Mouse (Mus musculus): ENCODE measurements at regions not wholly inside any gene's neighbourhood (a gene's known extent, or its start where the extent isn't known, plus 50 kb on each side); places are given as distances from the start of the nearest gene placed in this dataset.

GRCm38 (mm10) chr2:148300879-148301278 is 94.3 kb upstream of the Sstr4 start:
- no peaks in the 10 kb centered on the region for H3K36me3 ChIP-seq
- ATAC-seq (ENCODE audit: low read depth), result no peak
- WGBS (ENCODE audit: insufficient replicate concordance), result 36% methylated on average over 2 of the region's 2 CpGs
- H3K27ac ChIP-seq, result no peak overlapping the region
- no peak overlapping the region for H3K9ac ChIP-seq
- no peak overlapping the region for H3K4me3 ChIP-seq (replicated peaks)
- H3K4me1 ChIP-seq (replicated peaks), result no peaks in the 10 kb centered on the region
- H3K9me3 ChIP-seq (replicated peaks), result no peaks in the 10 kb centered on the region
- no peak for DNase-seq
- no peaks in the 10 kb centered on the region for H3K27me3 ChIP-seq
- no peak overlapping the region for H3K4me2 ChIP-seq

GRCm38 (mm10) chr2:148312255-148312654 is 82.9 kb upstream of the Sstr4 start:
- H3K9me3 ChIP-seq (replicated peaks), result no peaks in the 10 kb centered on the region
- no peak overlapping the region for H3K4me2 ChIP-seq
- ATAC-seq (ENCODE audit: low read depth) (no peak), DNase-seq (no peak)
- H3K27ac ChIP-seq, result no peak overlapping the region
- H3K36me3 ChIP-seq, result no peaks in the 10 kb centered on the region
- WGBS (ENCODE audit: insufficient replicate concordance), result 52% methylated on average over 2 of the region's 2 CpGs
- no peak overlapping the region for H3K9ac ChIP-seq
- H3K4me3 ChIP-seq (replicated peaks), result no peak overlapping the region
- no peaks in the 10 kb centered on the region for H3K4me1 ChIP-seq (replicated peaks)
- H3K27me3 ChIP-seq, result no peaks in the 10 kb centered on the region

DNA sequence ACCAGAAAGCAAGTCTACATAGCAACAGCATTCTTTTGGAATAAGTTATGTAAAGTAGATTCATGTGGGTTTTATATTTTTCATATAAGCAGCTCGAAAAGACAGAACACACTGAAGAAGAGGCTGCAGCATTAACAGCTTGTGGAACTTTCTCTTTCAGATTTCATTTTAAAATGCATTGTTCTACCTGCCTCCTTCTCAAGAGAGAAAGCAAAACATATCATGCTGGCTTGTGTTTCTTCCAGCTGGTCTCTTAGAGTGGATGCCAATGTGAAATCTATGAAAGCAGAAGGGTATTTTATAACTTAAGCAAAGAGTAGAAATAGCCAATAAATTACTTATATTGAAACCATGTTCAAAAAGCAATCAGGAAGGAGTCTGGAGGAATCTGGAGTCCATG is 74.2 kb upstream of the Sstr4 start:
- no peak for ATAC-seq (ENCODE audit: low read depth)
- Histone ChIP-seq H3K4me1 (replicated peaks) (no peaks in the 10 kb centered on the region), H3K36me3 (no peaks in the 10 kb centered on the region), H3K9me3 (replicated peaks) (no peaks in the 10 kb centered on the region), H3K27ac (no peak overlapping the region), H3K4me3 (replicated peaks) (no peak overlapping the region), H3K4me2 (no peak overlapping the region), H3K27me3 (no peaks in the 10 kb centered on the region), H3K9ac (no peak overlapping the region)
- no peak for DNase-seq
- 34% methylated on average over 1 of the region's 1 CpGs for WGBS (ENCODE audit: insufficient replicate concordance)

- WGBS (ENCODE audit: insufficient replicate concordance), result 49% methylated on average over 3 of the region's 3 CpGs
- ATAC-seq (ENCODE audit: low read depth) (no peak), DNase-seq (no peak)
- H3K4me1 ChIP-seq (replicated peaks), result no peaks in the 10 kb centered on the region
- H3K27me3 ChIP-seq, result no peaks in the 10 kb centered on the region
- H3K9me3 ChIP-seq (replicated peaks), result no peaks in the 10 kb centered on the region
- H3K4me2 ChIP-seq, result no peak overlapping the region
- no peak overlapping the region for H3K27ac ChIP-seq
- no peak overlapping the region for H3K4me3 ChIP-seq (replicated peaks)
- no peaks in the 10 kb centered on the region for H3K36me3 ChIP-seq
- no peak overlapping the region for H3K9ac ChIP-seq
These were observed 69.8 kb upstream of the Sstr4 start for GRCm38 (mm10) chr2:148325362-148325761.

DNA sequence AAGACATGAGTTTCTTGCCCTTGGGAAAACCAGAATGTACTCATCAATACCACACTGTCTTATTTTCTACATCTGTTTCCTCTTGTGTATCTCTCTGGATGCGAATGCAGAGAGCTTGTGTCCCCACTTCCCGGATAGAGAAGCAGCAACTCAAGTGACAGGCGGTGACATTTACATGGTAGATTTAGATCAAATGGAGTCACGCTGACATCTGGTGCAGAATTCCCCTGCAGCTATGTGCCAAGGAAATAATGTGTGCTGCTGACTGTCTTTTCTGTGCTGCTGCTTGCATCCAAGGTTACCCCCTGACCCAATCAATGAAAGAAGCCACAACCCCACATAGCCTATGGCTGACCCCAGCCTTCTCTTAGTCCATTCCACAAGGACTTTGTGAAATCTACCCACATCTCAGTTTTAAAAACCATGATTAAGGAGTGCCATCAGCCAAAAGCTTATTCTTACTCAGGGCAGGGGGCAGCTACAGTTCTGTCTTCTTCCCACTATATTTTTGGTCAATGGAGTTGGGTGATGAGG is 69.2 kb upstream of the Sstr4 start:
- Histone ChIP-seq H3K27me3 (no peaks in the 10 kb centered on the region), H3K4me3 (replicated peaks) (no peak overlapping the region), H3K4me1 (replicated peaks) (no peaks in the 10 kb centered on the region), H3K4me2 (no peak overlapping the region), H3K9ac (no peak overlapping the region), H3K9me3 (replicated peaks) (no peaks in the 10 kb centered on the region), H3K36me3 (no peaks in the 10 kb centered on the region), H3K27ac (no peak overlapping the region)
- DNase-seq, result no peak
- no peak for ATAC-seq (ENCODE audit: low read depth)
- WGBS (ENCODE audit: insufficient replicate concordance), result 56% methylated on average over 4 of the region's 4 CpGs

- Histone ChIP-seq H3K4me3 (replicated peaks) (no peak overlapping the region), H3K27me3 (no peaks in the 10 kb centered on the region), H3K4me2 (no peak overlapping the region), H3K36me3 (no peaks in the 10 kb centered on the region), H3K9ac (no peak overlapping the region), H3K9me3 (replicated peaks) (no peaks in the 10 kb centered on the region), H3K27ac (no peak overlapping the region), H3K4me1 (replicated peaks) (no peaks in the 10 kb centered on the region)
- DNase-seq, result no peak
- ATAC-seq (ENCODE audit: low read depth), result no peak
- 38% methylated on average over 2 of the region's 2 CpGs for WGBS (ENCODE audit: insufficient replicate concordance)
These were observed 68.7 kb upstream of the Sstr4 start for GRCm38 (mm10) chr2:148326414-148326813.

DNA sequence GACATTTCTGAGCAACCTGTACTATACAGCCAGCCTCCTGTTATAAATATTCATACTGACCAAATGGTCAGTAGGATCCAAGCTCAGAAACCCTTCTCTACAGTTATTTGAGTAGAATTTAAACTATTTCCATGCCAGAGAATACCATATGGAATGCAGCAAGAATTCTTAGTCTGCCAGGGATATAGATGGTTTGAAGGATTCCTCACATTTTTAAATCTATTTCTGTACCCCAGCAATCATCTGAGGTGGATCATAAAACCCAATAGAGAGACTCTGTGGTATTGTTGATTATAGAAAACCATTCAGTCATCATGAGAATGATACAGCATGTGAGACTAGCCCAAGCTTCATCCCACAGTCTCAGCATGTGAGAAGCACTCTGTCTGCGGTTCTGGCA is 67.6 kb upstream of the Sstr4 start:
- Histone ChIP-seq H3K9me3 (replicated peaks) (no peaks in the 10 kb centered on the region), H3K4me1 (replicated peaks) (no peaks in the 10 kb centered on the region), H3K4me2 (no peak overlapping the region), H3K27me3 (no peaks in the 10 kb centered on the region), H3K4me3 (replicated peaks) (no peak overlapping the region), H3K36me3 (no peaks in the 10 kb centered on the region), H3K9ac (no peak overlapping the region), H3K27ac (no peak overlapping the region)
- WGBS (ENCODE audit: insufficient replicate concordance), result 60% methylated on average over 1 of the region's 1 CpGs
- ATAC-seq (ENCODE audit: low read depth), result no peak
- DNase-seq, result no peak

- Histone ChIP-seq H3K27me3 (no peaks in the 10 kb centered on the region), H3K36me3 (no peaks in the 10 kb centered on the region), H3K4me2 (no peak overlapping the region), H3K9ac (no peak overlapping the region), H3K27ac (no peak overlapping the region), H3K4me3 (replicated peaks) (no peak overlapping the region), H3K9me3 (replicated peaks) (no peaks in the 10 kb centered on the region), H3K4me1 (replicated peaks) (no peaks in the 10 kb centered on the region)
- ATAC-seq (ENCODE audit: low read depth), result no peak
- WGBS (ENCODE audit: insufficient replicate concordance), result 35% methylated on average over 2 of the region's 2 CpGs
- no peak for DNase-seq
These were observed 64.8 kb upstream of the Sstr4 start for GRCm38 (mm10) chr2:148330368-148330767.

DNA sequence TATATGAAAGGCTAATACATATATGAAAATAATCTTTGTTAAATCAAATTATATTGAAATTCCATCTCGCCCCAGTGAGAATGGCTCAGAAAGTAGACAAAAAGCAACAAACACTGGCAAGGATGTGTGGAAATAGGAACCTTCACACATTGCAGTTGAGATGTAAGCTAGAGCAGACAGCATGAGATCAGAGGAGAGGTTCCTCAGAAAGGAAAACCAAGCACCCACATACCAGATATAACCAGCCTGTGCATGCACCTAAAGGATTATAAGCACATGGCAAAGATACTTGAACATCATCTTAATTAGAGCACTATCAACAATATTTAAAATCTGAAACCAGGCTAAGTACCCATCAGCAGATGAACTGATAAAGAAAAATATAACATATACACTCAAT is 60.6 kb upstream of the Sstr4 start:
- no peaks in the 10 kb centered on the region for H3K9me3 ChIP-seq (replicated peaks)
- DNase-seq (no peak), ATAC-seq (ENCODE audit: low read depth) (no peak)
- no peak overlapping the region for H3K4me3 ChIP-seq (replicated peaks)
- no peaks in the 10 kb centered on the region for H3K4me1 ChIP-seq (replicated peaks)
- H3K9ac ChIP-seq, result no peak overlapping the region
- 65% methylated on average over 1 of the region's 1 CpGs for WGBS (ENCODE audit: insufficient replicate concordance)
- H3K4me2 ChIP-seq, result no peak overlapping the region
- H3K36me3 ChIP-seq, result no peaks in the 10 kb centered on the region
- no peaks in the 10 kb centered on the region for H3K27me3 ChIP-seq
- no peak overlapping the region for H3K27ac ChIP-seq

DNA sequence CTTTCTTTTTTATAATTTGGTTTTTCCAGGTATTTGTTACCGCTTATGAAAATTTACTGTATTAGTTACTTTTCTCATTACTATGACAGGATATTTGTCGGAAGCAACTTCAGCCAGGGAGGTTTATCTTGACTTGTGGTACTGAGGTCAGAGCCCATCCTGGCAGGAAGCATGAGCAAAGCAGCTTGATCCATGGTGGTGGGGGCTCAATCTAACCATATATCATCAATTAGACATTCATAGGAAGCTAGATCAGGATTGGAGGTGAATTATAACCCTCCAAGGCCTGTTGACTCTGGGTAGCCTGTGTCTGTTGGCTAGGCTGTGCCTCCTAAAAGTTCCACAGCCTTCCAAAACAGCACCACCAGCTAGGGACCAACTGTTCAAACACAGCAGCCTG is 58.5 kb upstream of the Sstr4 start:
- H3K4me2 ChIP-seq, result no peak overlapping the region
- no peaks in the 10 kb centered on the region for H3K9me3 ChIP-seq (replicated peaks)
- no peak for ATAC-seq (ENCODE audit: low read depth)
- H3K27ac ChIP-seq, result no peak overlapping the region
- no peak overlapping the region for H3K4me3 ChIP-seq (replicated peaks)
- H3K36me3 ChIP-seq, result no peaks in the 10 kb centered on the region
- no peak for DNase-seq
- 56% methylated on average over 2 of the region's 2 CpGs for WGBS (ENCODE audit: insufficient replicate concordance)
- no peaks in the 10 kb centered on the region for H3K4me1 ChIP-seq (replicated peaks)
- H3K27me3 ChIP-seq, result no peaks in the 10 kb centered on the region
- H3K9ac ChIP-seq, result no peak overlapping the region

GRCm38 (mm10) chr2:148338308-148338768 is 56.8 kb upstream of the Sstr4 start:
- 17% methylated on average over 6 of the region's 6 CpGs for WGBS (ENCODE audit: insufficient replicate concordance)
- no peaks in the 10 kb centered on the region for H3K4me1 ChIP-seq (replicated peaks)
- no peak overlapping the region for H3K27ac ChIP-seq
- no peak overlapping the region for H3K9ac ChIP-seq
- ATAC-seq (ENCODE audit: low read depth), result peak; percentile 61
- DNase-seq, result no peak
- no peaks in the 10 kb centered on the region for H3K27me3 ChIP-seq
- no peaks in the 10 kb centered on the region for H3K9me3 ChIP-seq (replicated peaks)
- H3K4me2 ChIP-seq, result no peak overlapping the region
- H3K4me3 ChIP-seq (replicated peaks), result no peak overlapping the region
- no peaks in the 10 kb centered on the region for H3K36me3 ChIP-seq

DNA sequence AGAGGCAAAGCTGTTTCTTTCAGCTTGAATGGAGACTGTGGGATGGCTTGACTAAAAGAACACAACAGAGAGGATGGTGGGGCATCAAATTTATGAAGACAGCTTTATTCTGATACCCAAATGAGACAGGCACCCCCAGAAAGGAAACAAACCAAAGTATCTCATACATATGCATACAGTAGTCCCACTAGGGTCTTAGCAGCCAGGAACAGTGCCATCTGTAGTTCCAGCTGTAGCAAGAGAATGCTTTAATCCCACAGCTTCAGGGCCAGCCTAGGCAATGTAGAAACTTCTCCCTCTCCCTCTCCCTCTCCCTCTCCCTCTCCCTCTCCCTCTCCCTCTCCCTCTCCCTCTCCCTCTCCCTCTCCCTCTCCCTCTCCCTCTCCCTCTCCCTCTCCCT is 56.2 kb upstream of the Sstr4 start:
- ATAC-seq (ENCODE audit: low read depth), result no peak

More for the DNA sequence above, 56.2 kb upstream of the Sstr4 start:
- Histone ChIP-seq H3K4me3 (replicated peaks) (no peak overlapping the region), H3K9ac (no peak overlapping the region), H3K4me2 (no peak overlapping the region), H3K27me3 (no peaks in the 10 kb centered on the region), H3K27ac (no peak overlapping the region), H3K36me3 (no peaks in the 10 kb centered on the region), H3K9me3 (replicated peaks) (no peaks in the 10 kb centered on the region), H3K4me1 (replicated peaks) (no peaks in the 10 kb centered on the region)
- no peak for DNase-seq
